Mouse (Mus musculus) CH12.LX (cell line): ENCODE data around the gene Phospho1. TPM values are rescaled to one million over a fixed set of nuclear protein-coding genes. Genes with fewer than 3 reads are reported as not detected.

Experiments
- DNase-seq: peaks from one replicate; pipeline ENCODE4 v3.0.0-alpha.2; 2013; ENCODE audit errors: extremely low read depth
- H3K27ac ChIP-seq: 2 replicates; pipeline ENCODE4 v1.5.1; 2012; ENCODE audit warnings: low read depth, mild to moderate bottlenecking, control low read depth, moderate library complexity; ENCODE audit not compliant: insufficient read depth
- H3K27me3 ChIP-seq: replicated peaks from 2 replicates; pipeline ENCODE3; 2012; ENCODE audit warnings: inconsistent platforms
- H3K36me3 ChIP-seq, 2 experiments: replicated peaks in 1 of 2; 2 replicates each; pipeline versions ENCODE3 to v1.6.1; 2012; ENCODE audit warnings: inconsistent platforms in 1 of 2, low read length in 1 of 2, mild to moderate bottlenecking in 1 of 2, mixed read lengths in 1 of 2, moderate library complexity in 1 of 2; ENCODE audit not compliant: control insufficient read depth in 1 of 2, insufficient read depth in 1 of 2
- H3K4me1 ChIP-seq, 2 experiments: 2 replicates each; pipeline ENCODE4 v1.6.1; 2012; ENCODE audit warnings: inconsistent platforms in 1 of 2, moderate library complexity in 1 of 2; ENCODE audit not compliant: insufficient read depth in 2 of 2, control insufficient read depth in 1 of 2
- H3K4me2 ChIP-seq: 2 replicates; pipeline ENCODE4 v1.6.1; 2012; ENCODE audit warnings: low read depth, mild to moderate bottlenecking, control low read depth; ENCODE audit not compliant: poor library complexity, insufficient read depth, severe bottlenecking
- H3K4me3 ChIP-seq, 3 experiments: fragments of 150-350 bp in 1 of 3; sonication (generic) in 1 of 3; replicated peaks in 1 of 3; 2 replicates each; pipeline versions ENCODE3 to v1.5.1; 2011 to 2012; ENCODE audit warnings: low read depth in 2 of 3, low read length in 2 of 3, mild to moderate bottlenecking in 2 of 3, moderate library complexity in 2 of 3, control low read depth in 1 of 3, improper control_type of control experiment in 1 of 3, inconsistent platforms in 1 of 3, mixed read lengths in 1 of 3; ENCODE audit not compliant: poor library complexity in 1 of 3
- H3K79me2 ChIP-seq: replicated peaks from 2 replicates; pipeline ENCODE4 v1.6.1; 2012; ENCODE audit warnings: mild to moderate bottlenecking, moderate library complexity; ENCODE audit not compliant: control insufficient read depth, poor library complexity, insufficient read depth, severe bottlenecking; ENCODE audit errors: extremely low read depth
- H3K9ac ChIP-seq: 2 replicates; pipeline ENCODE4 v1.6.1; 2012; ENCODE audit warnings: low read depth, mild to moderate bottlenecking, control low read depth, moderate library complexity; ENCODE audit not compliant: insufficient read depth
- H3K9me3 ChIP-seq: replicated peaks from 2 replicates; pipeline ENCODE3; 2012; ENCODE audit warnings: low read length, inconsistent platforms, mixed read lengths
- CHD2 ChIP-seq: IDR thresholded peaks from 2 replicates; pipeline ENCODE4 v1.6.1; 2011; ENCODE audit warnings: low read length, improper control_type of control experiment
- ELF1 ChIP-seq: IDR thresholded peaks from 2 replicates; pipeline ENCODE4 v1.6.1; 2014; ENCODE audit warnings: low read depth, mild to moderate bottlenecking, inconsistent platforms, low read length, improper control_type of control experiment
- EP300 ChIP-seq: IDR thresholded peaks from 2 replicates; pipeline ENCODE4 v1.6.1; 2011; ENCODE audit warnings: low read length, improper control_type of control experiment
- ETS1 ChIP-seq: conservative IDR thresholded peaks from 2 replicates; pipeline ENCODE4 v1.6.1; 2012; ENCODE audit warnings: low read depth, mild to moderate bottlenecking, inconsistent platforms, low read length, improper control_type of control experiment, moderate library complexity
- GABPA ChIP-seq: IDR thresholded peaks from 2 replicates; pipeline ENCODE4 v1.6.1; 2012; ENCODE audit warnings: low read depth, low read length, improper control_type of control experiment, inconsistent platforms; ENCODE audit not compliant: insufficient replicate concordance
- MAFK ChIP-seq: IDR thresholded peaks from 2 replicates; pipeline ENCODE4 v1.6.1; 2011; ENCODE audit warnings: low read length, improper control_type of control experiment; ENCODE audit not compliant: insufficient replicate concordance
- MAX ChIP-seq: IDR thresholded peaks from 2 replicates; pipeline ENCODE4 v1.6.1; 2011; ENCODE audit warnings: low read length, improper control_type of control experiment
- MAZ ChIP-seq: IDR thresholded peaks from 2 replicates; pipeline ENCODE4 v1.6.1; 2012; ENCODE audit warnings: low read depth, mild to moderate bottlenecking, inconsistent platforms, low read length, improper control_type of control experiment, moderate library complexity
- MEF2A ChIP-seq: IDR thresholded peaks from 2 replicates; pipeline ENCODE4 v1.6.1; 2014; ENCODE audit warnings: low read depth, mild to moderate bottlenecking, inconsistent platforms, low read length, improper control_type of control experiment, borderline replicate concordance
- MXI1 ChIP-seq: IDR thresholded peaks from 2 replicates; pipeline ENCODE4 v1.6.1; 2011; ENCODE audit warnings: mild to moderate bottlenecking, low read depth, low read length, improper control_type of control experiment
- NELFE ChIP-seq: IDR thresholded peaks from 2 replicates; pipeline ENCODE4 v1.6.1; 2011; ENCODE audit warnings: low read depth, low read length, improper control_type of control experiment
- POLR2AphosphoS2 ChIP-seq: IDR thresholded peaks from 2 replicates; pipeline ENCODE4 v1.6.1; 2011; ENCODE audit warnings: low read depth, low read length, improper control_type of control experiment
- RAD21 ChIP-seq: IDR thresholded peaks from 2 replicates; pipeline ENCODE4 v1.6.1; 2011; ENCODE audit warnings: low read depth, mild to moderate bottlenecking, low read length, improper control_type of control experiment, moderate library complexity
- SIN3A ChIP-seq: IDR thresholded peaks from 2 replicates; pipeline ENCODE4 v1.6.1; 2012; ENCODE audit warnings: low read length, improper control_type of control experiment, inconsistent platforms
- TBP ChIP-seq: conservative IDR thresholded peaks from 2 replicates; pipeline ENCODE4 v1.6.1; 2011; ENCODE audit warnings: low read depth, low read length, improper control_type of control experiment
- UBTF ChIP-seq: IDR thresholded peaks from 2 replicates; pipeline ENCODE4 v1.6.1; 2012; ENCODE audit warnings: low read depth, mild to moderate bottlenecking, inconsistent platforms, low read length, improper control_type of control experiment, moderate library complexity
- USF1 ChIP-seq: IDR thresholded peaks from 2 replicates; pipeline ENCODE4 v1.6.1; 2014; ENCODE audit warnings: low read depth, mild to moderate bottlenecking, inconsistent platforms, low read length, improper control_type of control experiment
- USF2 ChIP-seq: conservative IDR thresholded peaks from 2 replicates; pipeline ENCODE4 v1.6.1; 2011; ENCODE audit warnings: low read depth, low read length, improper control_type of control experiment
- ZKSCAN1 ChIP-seq: IDR thresholded peaks from 2 replicates; pipeline ENCODE4 v1.6.1; 2012; ENCODE audit warnings: low read depth, inconsistent platforms, low read length, improper control_type of control experiment, borderline replicate concordance
- ZMIZ1 ChIP-seq: IDR thresholded peaks from 2 replicates; pipeline ENCODE4 v1.6.1; 2012; ENCODE audit warnings: low read depth, mild to moderate bottlenecking, inconsistent platforms, low read length, improper control_type of control experiment
- ZNF384 ChIP-seq: IDR thresholded peaks from 2 replicates; pipeline ENCODE4 v1.6.1; 2012; ENCODE audit warnings: low read depth, low read length, improper control_type of control experiment, inconsistent platforms
- dilution Hi-C: fragments of 300-500 bp; cut with MboI; formaldehyde crosslinking; loops from 2 replicates; pipeline ENCODE4 v1.14.3; 2020; ENCODE audit warnings: low sequenced_read_pairs; ENCODE audit not compliant: extremely low pct_unique_long_range_greater_than_20kb, extremely low pct_ligation_motif_present
- in situ Hi-C: fragments of 300-500 bp; cut with MboI; formaldehyde crosslinking; loops from 3 replicates; pipeline ENCODE4 v1.14.3; 2019; ENCODE audit warnings: low sequenced_read_pairs, low pct_ligation_motif_present, low pct_unique_long_range_greater_than_20kb, mixed read lengths
- polyA plus RNA-seq: library from polyadenylated mRNA; unstranded; fragments of >175 nt; gene quantifications from 2 replicates; pipeline ENCODE4 v1.2.1, GENCODE M21; 2012; ENCODE audit warnings: low read depth; ENCODE audit not compliant: insufficient read length
- total RNA-seq, 2 experiments: library from RNA; depleted of rRNA; stranded (reverse); fragments of 300-350 nt in 1 of 2; fragments of >200 nt in 1 of 2; gene quantifications; 2 replicates each; pipeline ENCODE4 v1.2.3; 2012 to 2014

Gene Phospho1
- total and polyA plus RNA-seq, 3 experiments, result 0.97 to 1.3 TPM; not detected in 1

DNA sequence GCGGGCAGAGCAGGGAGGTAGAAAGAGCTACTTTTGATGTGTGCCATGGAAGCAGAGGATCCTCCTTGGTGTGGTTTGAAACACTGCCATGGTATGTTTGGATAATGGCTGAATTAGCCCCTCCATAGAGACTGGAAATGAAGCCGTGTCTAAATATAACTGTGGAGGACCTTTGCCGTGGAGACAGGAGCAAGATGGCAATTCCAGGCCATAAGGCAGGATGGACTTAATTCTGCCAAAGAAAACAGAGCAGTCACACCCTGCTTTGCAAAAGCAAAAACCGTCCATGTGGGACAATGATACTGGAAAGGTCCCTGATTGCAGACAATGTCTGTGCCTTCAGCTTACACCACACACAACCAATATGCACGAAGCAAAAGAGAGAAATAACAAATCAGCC is 30.1 kb upstream of the Phospho1 start:
- Histone ChIP-seq H3K9ac (no peak overlapping the region), H3K9me3 (no peaks in the 10 kb centered on the region), H3K27ac (no peak overlapping the region), H3K36me3 (no peaks in the 10 kb centered on the region), H3K4me1 (peaks cover 0 to 5% of the 10 kb centered on the region in 2 experiments; a peak in 1 of 4 replicates), H3K4me3 (no peak overlapping the region), H3K27me3 (peaks cover 6% of the 10 kb centered on the region), H3K79me2 (no peaks in the 10 kb centered on the region), H3K4me2 (no peak overlapping the region)
- in situ Hi-C loops (no loop called here), dilution Hi-C loops (no loop called here)
- no peak for DNase-seq
- no peak for TF ChIP-seq MAZ
- TF ChIP-seq MEF2A, result no peak
- no peak for TF ChIP-seq RAD21
- TF ChIP-seq NELFE, result no peak
- TF ChIP-seq MAX, result no peak
- no peak for TF ChIP-seq POLR2AphosphoS2
- TF ChIP-seq ZKSCAN1, result no peak
- no peak for TF ChIP-seq CHD2
- TF ChIP-seq USF2, result no peak
- no peak for TF ChIP-seq UBTF
- no peak for TF ChIP-seq USF1
- TF ChIP-seq ETS1, result no peak
- no peak for TF ChIP-seq TBP
- no peak for TF ChIP-seq MAFK
- TF ChIP-seq ELF1, result no peak
- TF ChIP-seq MXI1, result no peak
- no peak for TF ChIP-seq EP300
- no peak for TF ChIP-seq GABPA
- TF ChIP-seq ZNF384, result no peak
- TF ChIP-seq ZMIZ1, result no peak

DNA sequence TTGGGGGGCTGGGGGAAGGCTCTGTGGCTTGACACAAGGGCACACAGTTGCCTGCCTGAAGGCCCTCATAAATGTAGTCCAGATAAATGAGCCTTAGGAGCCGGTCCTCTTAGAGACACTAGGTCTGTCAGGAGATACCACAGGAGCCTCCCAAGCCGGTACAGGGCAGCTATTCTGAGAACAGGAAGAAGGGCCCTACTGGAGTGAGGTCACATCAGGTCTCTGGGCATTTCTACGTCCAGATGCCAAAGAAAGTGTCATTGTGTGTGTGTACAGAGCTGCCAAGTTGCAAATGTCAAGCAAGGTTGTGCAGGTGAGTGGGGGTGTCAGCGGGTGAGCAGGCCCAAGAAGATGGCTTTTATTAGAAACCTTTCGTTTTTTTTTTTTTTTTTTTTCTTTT is 28.7 kb upstream of the Phospho1 start:
- Histone ChIP-seq H3K79me2 (no peaks in the 10 kb centered on the region), H3K27ac (no peak overlapping the region), H3K9ac (no peak overlapping the region), H3K4me3 (no peak overlapping the region), H3K9me3 (no peaks in the 10 kb centered on the region), H3K4me1 (peaks cover 0 to 5% of the 10 kb centered on the region in 2 experiments; a peak in 1 of 4 replicates), H3K36me3 (no peaks in the 10 kb centered on the region), H3K4me2 (no peak overlapping the region), H3K27me3 (peaks cover 6% of the 10 kb centered on the region)
- dilution Hi-C loops (no loop called here), in situ Hi-C loops (no loop called here)
- TF ChIP-seq SIN3A (no peak), ZNF384 (peak; percentile 36; the same call in 1 of the 2 replicates)
- DNase-seq, result no peak
